Mouse (Mus musculus) heart, adult 2 months (tissue): ENCODE data around the gene Tulp2.

Experiments used
- CTCF ChIP-seq: fragments of 200-600 bp; IDR thresholded peaks from 2 replicates; pipeline ENCODE4 v1.8.1; 2022; ENCODE audit warnings: antibody characterized with exemption, mild to moderate bottlenecking, moderate library complexity
- POLR2A ChIP-seq: fragments of 200-500 bp; IDR thresholded peaks from 2 replicates; pipeline ENCODE4 v1.6.1; 2011; ENCODE audit warnings: mild to moderate bottlenecking, low read depth, low read length, control low read depth; ENCODE audit not compliant: insufficient read depth

DNA sequence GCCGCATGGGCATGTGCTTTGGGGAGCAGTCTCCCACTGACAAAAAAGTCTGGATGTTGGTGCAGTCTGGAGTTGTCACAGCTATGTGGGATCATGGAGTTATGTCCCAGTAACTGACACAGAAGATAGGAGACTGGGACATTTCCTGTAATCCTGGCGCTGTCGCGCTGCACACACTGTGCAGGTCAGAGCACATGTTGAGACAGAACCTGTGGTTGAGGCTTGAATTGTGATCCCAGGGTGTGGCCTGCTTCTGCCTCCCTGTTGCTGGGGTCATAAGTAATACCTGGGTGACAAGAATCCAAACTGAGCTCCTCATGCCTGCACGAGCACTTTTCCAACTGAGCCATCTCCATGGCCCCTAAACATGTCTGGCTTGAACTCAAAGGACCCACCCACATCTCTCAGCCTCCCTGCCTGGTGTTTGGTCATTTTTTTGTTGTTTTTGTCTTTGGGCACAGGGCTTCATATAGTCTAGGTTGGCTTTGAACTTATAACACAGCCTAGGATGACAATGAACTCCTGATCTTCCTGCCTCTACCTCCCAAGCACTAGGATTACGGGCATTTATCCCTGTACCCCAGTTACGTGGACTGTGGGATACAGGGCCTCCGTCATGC is 10.7 kb downstream of the Tulp2 start:
- TF ChIP-seq CTCF (no peak), POLR2A (no peak)
